Mouse (Mus musculus) myocyte (in vitro differentiated cells): Measurements from ENCODE around the gene Gm47429.

ENCODE experiments used
- CEBPB ChIP-seq: IDR thresholded peaks from 2 replicates; pipeline ENCODE4 v1.6.1; 2011; ENCODE audit warnings: mild to moderate bottlenecking, moderate library complexity; ENCODE audit not compliant: poor library complexity, insufficient read depth, severe bottlenecking
- MYOD1 ChIP-seq, 3 experiments: IDR thresholded peaks; one replicate each; pipeline ENCODE4 v1.6.1; 2011; ENCODE audit warnings: control low read depth in 2 of 3, low read depth in 2 of 3, mild to moderate bottlenecking in 2 of 3, moderate library complexity in 1 of 3; ENCODE audit not compliant: insufficient read length in 2 of 3, control insufficient read depth in 1 of 3
- POLR2A ChIP-seq: IDR thresholded peaks from one replicate; pipeline ENCODE4 v1.6.1; 2011; ENCODE audit warnings: low read depth, mild to moderate bottlenecking, control low read depth, moderate library complexity; ENCODE audit not compliant: insufficient read length
- POLR2AphosphoS2 ChIP-seq: IDR thresholded peaks from one replicate; pipeline ENCODE4 v1.6.1; 2011; ENCODE audit warnings: low read depth, control low read depth; ENCODE audit not compliant: insufficient read length
- TCF12 ChIP-seq: IDR thresholded peaks from one replicate; pipeline ENCODE4 v1.6.1; 2011; ENCODE audit warnings: mild to moderate bottlenecking, control low read depth; ENCODE audit not compliant: poor library complexity, insufficient read depth, severe bottlenecking

DNA sequence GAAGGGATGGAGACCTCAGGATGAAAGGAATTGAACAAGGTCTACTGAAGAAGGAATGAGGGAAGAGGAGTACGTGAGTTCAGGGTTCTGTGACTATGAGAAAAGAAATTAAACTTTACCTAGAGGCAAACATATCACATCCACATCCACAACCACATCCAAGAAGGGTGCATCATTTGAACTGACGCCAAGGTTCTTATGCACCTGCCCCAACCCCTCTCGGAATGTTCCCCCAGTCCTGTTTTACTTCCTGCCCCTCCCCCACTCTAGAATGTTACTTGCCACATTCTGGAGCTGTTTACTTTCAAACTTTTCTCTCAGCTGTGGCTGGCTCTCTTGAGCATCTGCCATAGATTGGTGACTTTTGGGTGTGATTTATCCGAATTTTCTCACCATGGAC is 23.3 kb upstream of the Gm47429 start, which contains the start of gene Nutm2:
- TF ChIP-seq CEBPB (no peak), POLR2A (no peak), POLR2AphosphoS2 (no peak), TCF12 (no peak), MYOD1 (IDR thresholded peaks at IDR 0.05; ENCODE audit: control insufficient read depth in 1 of 3, insufficient read length in 2 of 3, low read depth in 2 of 3) (no peak)
